Mouse (Mus musculus) hematopoietic stem cell, adult 5-6 weeks (primary cell): ENCODE measurements around the gene Plg. TPM values are rescaled to one million over a fixed set of nuclear protein-coding genes. Genes with fewer than 3 reads are reported as not detected.

ENCODE experiments used
- ATAC-seq, 2 experiments: fragments of 125-278 bp in 1 of 2; replicated peaks in 1 of 2; 2 replicates each; pipeline ENCODE4 v1.8.0; 2016 to 2017; ENCODE audit warnings: inconsistent platforms in 2 of 2, mild to moderate bottlenecking in 2 of 2, moderate number of reproducible peaks in 2 of 2, low read depth in 1 of 2, moderate TSS enrichment in 1 of 2; ENCODE audit not compliant: low FRiP score in 2 of 2, poor library complexity in 2 of 2, severe bottlenecking in 2 of 2, insufficient read depth in 1 of 2, low TSS enrichment in 1 of 2
- total RNA-seq: library from RNA; stranded (forward); fragments of 172-1452, 232-1000 nt; gene quantifications from 2 replicates; pipeline ENCODE4 v1.2.3, GENCODE M21; 2017

Gene Plg
- total RNA-seq, 1 experiment from 2014 or later: not detected

DNA sequence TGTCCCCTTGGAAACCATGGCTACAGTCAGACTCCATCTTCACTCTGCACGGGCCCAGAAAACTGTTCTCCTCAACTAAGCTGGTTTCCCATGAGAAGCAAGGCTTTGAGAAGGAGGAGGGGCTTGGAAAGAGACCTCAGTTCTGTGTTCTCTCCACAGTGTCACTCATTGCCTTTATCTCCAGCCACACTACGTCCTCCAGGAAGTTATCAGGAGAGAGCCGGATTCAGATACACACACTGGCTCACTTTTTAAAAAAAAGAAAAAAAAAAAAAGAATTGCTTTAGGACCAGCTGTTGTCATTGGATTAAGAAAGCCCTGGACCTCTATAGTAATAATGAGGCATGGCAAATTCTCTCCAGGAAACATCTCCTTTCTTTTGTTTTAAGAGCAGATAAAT is 48.7 kb downstream of the Plg start:
- peak; percentile 86 to 91 for ATAC-seq

DNA sequence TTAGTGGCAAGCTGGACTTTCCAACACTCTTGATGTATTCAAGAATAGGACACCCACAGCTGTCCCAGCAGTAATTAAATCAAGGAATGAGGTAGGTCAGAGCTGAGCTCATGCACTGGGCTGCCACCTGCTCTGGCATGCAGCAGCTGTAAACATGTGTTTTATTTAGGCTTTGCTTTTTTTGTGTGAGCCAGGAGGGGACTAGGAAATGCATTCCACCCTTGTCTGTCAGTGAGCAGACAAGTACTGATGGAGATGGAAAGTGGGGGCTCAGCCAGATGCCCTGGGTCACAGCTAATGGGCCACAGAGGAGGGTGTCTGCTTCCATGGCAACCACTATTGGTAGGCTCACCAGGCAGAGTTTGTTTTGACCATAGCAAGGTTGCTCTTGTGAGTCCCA is 50.0 kb downstream of the Plg start:
- no peak for ATAC-seq

DNA sequence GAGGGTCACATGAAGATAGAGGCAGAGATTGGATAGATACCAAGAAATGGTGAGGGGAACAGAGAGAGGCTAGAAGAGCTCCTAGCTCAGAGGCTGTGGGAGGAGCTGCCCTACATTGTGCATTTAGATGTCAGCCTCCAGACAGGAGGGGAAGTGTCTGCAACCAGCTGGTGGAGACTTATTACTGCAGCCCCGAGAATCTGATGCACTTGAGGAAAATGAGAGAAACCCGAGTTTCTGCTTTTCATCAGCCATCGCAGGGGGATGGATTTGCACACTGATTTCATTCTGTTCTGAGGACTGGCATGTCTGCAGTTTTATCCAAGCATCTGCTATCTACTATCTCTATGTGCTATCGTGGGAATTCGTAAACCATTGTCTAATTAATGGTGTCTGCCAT is 53.3 kb downstream of the Plg start:
- peak; percentile 38 to 42; a peak in 1 of 4 replicates for ATAC-seq

DNA sequence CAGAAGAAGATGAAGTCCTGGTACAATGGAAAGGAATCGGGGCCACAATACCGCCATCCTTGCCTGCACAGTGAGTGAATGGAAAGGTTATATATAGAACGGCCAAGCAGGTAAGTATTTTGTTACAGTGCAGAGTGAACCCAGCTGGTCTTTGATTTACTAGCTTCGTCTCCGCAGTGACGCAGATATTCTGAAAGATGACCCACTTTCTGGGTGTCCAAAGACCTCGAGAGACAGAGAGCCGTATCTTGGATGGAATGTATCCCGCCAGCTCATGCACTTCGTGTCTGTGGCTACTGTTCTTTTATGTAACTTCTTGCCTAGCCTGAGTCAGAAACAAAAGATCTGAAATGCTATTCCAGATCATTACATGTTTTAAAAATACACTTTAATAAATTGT is 59.4 kb downstream of the Plg start:
- no peak for ATAC-seq

GRCm38 (mm10) chr17:12444561-12444960 is 66.2 kb downstream of the Plg start:
- no peak for ATAC-seq

- ATAC-seq: no peak
Measured at GRCm38 (mm10) chr17:12451234-12451633, 72.8 kb downstream of the Plg start.

- ATAC-seq: no peak
Measured at GRCm38 (mm10) chr17:12452862-12453531, 74.6 kb downstream of the Plg start.

DNA sequence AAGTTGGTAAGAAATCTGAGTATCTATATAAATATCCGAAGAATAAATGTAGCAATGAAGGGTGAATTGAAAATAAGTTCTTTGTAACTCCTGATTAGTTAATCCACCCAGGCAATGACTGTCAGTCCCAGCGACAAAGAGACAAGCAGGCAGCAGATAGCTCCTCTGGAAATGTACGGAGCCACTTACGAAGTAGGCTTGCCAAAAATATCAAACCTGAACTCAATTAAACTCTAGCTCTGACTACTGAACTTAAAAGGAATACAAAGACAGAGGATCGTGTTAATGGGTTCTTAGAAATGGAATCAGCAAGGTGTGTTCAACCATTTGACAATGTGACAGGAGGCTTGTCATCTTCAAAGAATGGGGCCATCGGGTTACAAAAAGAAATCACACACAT is 75.3 kb downstream of the Plg start:
- no peak for ATAC-seq

GRCm38 (mm10) chr17:12455143-12455790 is 76.9 kb downstream of the Plg start:
- ATAC-seq: 0 out of 4 replicates have a peak, but pooled peaks of 1 of the 2 experiments have one; percentile 42

- ATAC-seq: no peak
Measured at GRCm38 (mm10) chr17:12461168-12461567, 82.8 kb downstream of the Plg start.

GRCm38 (mm10) chr17:12466501-12467000 is 88.1 kb downstream of the Plg start:
- ATAC-seq: peak; percentile 27 to 40; a peak in 1 of 4 replicates

DNA sequence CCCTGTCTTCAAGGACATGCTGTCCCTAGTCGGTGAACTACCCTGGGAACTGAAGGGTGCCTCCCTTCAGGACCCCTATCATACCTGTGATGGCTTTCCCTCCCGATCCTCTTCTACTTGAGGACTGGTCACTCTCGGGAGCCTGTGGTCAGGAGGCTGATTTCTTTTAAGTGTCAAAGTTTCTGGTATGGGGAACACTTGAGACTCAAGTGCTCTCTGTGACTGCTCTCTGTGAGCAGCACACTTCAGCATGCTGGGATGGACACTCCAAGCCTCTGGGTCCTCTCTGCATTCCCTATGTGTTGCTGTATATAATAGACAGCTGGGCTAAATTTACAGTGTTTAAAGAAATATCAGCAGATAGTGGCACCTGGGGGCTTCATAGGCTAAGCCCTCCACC is 89.2 kb downstream of the Plg start:
- no peak for ATAC-seq

GRCm38 (mm10) chr17:12468745-12469144 is 90.3 kb downstream of the Plg start:
- no peak; a peak in 2 of 4 replicates for ATAC-seq

Other genes with a start within 250 kb of the Plg start
- gene Map3k4, start 59.8 kb upstream of the Plg start, total RNA-seq: 29.3 and 34.7 TPM in 2 replicates
- 24.3 and 24.8 TPM in 2 replicates for gene Slc22a3, start 129.1 kb downstream of the Plg start, total RNA-seq
- not detected in 2 replicates for gene Slc22a2, start 205.5 kb downstream of the Plg start, total RNA-seq